Comparison of ENCODE assay signal across 9 mouse cellular contexts in the genomic region with DNA sequence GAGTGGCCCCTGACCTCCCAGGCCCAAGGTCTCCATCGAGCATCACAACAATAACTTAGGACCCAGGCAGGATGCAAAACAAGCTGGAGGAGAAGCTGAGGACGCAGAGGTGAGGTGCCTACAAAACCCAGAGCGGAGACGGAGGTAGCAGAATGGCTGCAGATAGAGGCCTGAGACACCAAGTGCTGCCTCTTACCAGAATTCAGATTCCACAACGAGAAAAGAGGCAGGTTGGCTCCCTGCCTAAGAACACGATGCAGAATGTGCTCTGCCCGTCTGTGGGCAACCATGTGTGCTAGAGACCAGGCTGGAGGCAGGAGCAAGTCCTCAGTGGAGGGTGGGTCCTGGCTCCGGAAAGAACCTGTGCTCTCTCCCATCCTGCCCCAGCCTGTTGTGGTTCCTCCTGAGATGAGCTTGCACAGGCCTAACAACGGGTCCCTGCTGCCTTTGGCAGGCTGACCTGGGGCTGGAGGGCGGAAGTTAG. TPM values are rescaled to one million over a fixed set of nuclear protein-coding genes. Genes with fewer than 3 reads are reported as not detected.
DNase-seq lines count a peak whose midpoint lies in the region; ATAC-seq and TF ChIP-seq lines count a peak whose summit lies in the region.
"Had no signal": no experiment of that assay in that cellular context is flagged by ENCODE, and none has a peak within 500 bp of the region (broad histone marks: within the 10 kb centered on the region; RNA-seq: fewer than 3 reads in every experiment).

No protein-coding gene starts in this region.

- no peak overlapping the region for H3K4me3 ChIP-seq in cerebellum, adult 2 months (replicated peaks; ENCODE audit: insufficient read depth, low read depth, low read length)
- H3K4me3 ChIP-seq in bone marrow, adult 2 months (replicated peaks; ENCODE audit: control insufficient read depth, low read depth, low read length) = peak overlapping the region; percentile 84
- H3K4me3 ChIP-seq in hindbrain, postnatal 0 days (ENCODE audit: low read length) = no peak overlapping the region
- H3K4me3 ChIP-seq in liver, postnatal 0 days (ENCODE audit: low read depth, low read length) = peak overlapping the region; percentile 91

- H3K36me3 ChIP-seq in hindbrain, postnatal 0 days (ENCODE audit: insufficient read depth, low read length) = peaks cover 11% of the 10 kb centered on the region
- peaks cover 36% of the 10 kb centered on the region for H3K36me3 ChIP-seq in liver, postnatal 0 days (replicated peaks; ENCODE audit: insufficient read depth, low read length)

- ATAC-seq in cerebellum, adult (ENCODE audit: insufficient number of reproducible peaks, low FRiP score, low TSS enrichment) = no peak
- ATAC-seq in hindbrain, postnatal 0 days = no peak
- ATAC-seq in liver, postnatal 0 days = no peak

- no peak for TF ChIP-seq EP300 in liver, postnatal 0 days (IDR thresholded peaks at IDR 0.05; ENCODE audit: low read depth)

- peaks cover 32% of the 10 kb centered on the region for H3K4me1 ChIP-seq in cerebellum, adult 2 months (ENCODE audit: control insufficient read depth, insufficient read depth, low read length)
- H3K4me1 ChIP-seq in bone marrow, adult 2 months (ENCODE audit: control insufficient read depth, insufficient read depth, low read length) = no peaks in the 10 kb centered on the region; the same call in 1 of the 2 replicates
- H3K4me1 ChIP-seq in hindbrain, postnatal 0 days (ENCODE audit: insufficient read depth, low read length) = peaks cover 24% of the 10 kb centered on the region
- H3K4me1 ChIP-seq in liver, postnatal 0 days (ENCODE audit: insufficient read depth) = peaks cover 37% of the 10 kb centered on the region

- H3K27ac ChIP-seq in cerebellum, adult 2 months (ENCODE audit: insufficient read depth, low read length) = peak overlapping the region; percentile 65; the same call in 1 of the 2 replicates
- peak overlapping the region; percentile 56 for H3K27ac ChIP-seq in bone marrow, adult 2 months (ENCODE audit: control insufficient read depth, insufficient read depth, low read depth, low read length, poor library complexity)
- peak overlapping the region; percentile 56; the same call in 1 of the 2 replicates for H3K27ac ChIP-seq in hindbrain, postnatal 0 days
- peak overlapping the region; percentile 97 for H3K27ac ChIP-seq in liver, postnatal 0 days (ENCODE audit: low read depth)

- TF ChIP-seq POLR2A in cerebellum, adult 2 months (IDR thresholded peaks at IDR 0.05; ENCODE audit: borderline replicate concordance, insufficient read depth, low read length) = no peak
- no peak for TF ChIP-seq POLR2A in bone marrow, adult 2 months (IDR thresholded peaks at IDR 0.05; ENCODE audit: borderline replicate concordance, control insufficient read depth, low read depth, low read length)

- DNase-seq in cerebellum, adult 2 months = no peak
- DNase-seq in hindbrain, postnatal 0 days (ENCODE audit: low spot score) = no peak
- no peak for DNase-seq in liver, postnatal 0 days
- DNase-seq in right cerebral cortex, postnatal 14 days = no peak
- DNase-seq in spleen, postnatal 10 days (ENCODE audit: low spot score in 2 of 2) = no peak
- no peak for DNase-seq in left cerebral cortex, postnatal 14 days (ENCODE audit: low spot score in 2 of 2)

- intact Hi-C loops in left cerebral cortex, postnatal 14 days (cut with DNase I) = loop anchor here (1.0 kb wide), 1 partner anchor 35 kb away; no protein-coding TSS in a partner anchor

- WGBS in cerebellum, adult 2 months = 46% methylated on average over 10 of the region's 10 CpGs
- 31% methylated on average over 10 of the region's 10 CpGs for WGBS in bone marrow, adult 2 months
- 69% methylated on average over 10 of the region's 10 CpGs for WGBS in hindbrain, postnatal 0 days
- 56% methylated on average over 10 of the region's 10 CpGs for WGBS in liver, postnatal 0 days (ENCODE audit: insufficient replicate concordance)

- H3K4me2 ChIP-seq in hindbrain, postnatal 0 days (ENCODE audit: low read depth, low read length) = peak overlapping the region; percentile 100
- peak overlapping the region; percentile 100 for H3K4me2 ChIP-seq in liver, postnatal 0 days (ENCODE audit: low read depth, low read length)

- no peak for TF ChIP-seq CTCF in cerebellum, adult 2 months (IDR thresholded peaks at IDR 0.05; ENCODE audit: borderline replicate concordance, insufficient read depth, low read depth, low read length)
- TF ChIP-seq CTCF in bone marrow, adult 2 months (IDR thresholded peaks at IDR 0.05; ENCODE audit: control insufficient read depth, insufficient read depth, low read length) = no peak
- TF ChIP-seq CTCF in hindbrain, postnatal 0 days (IDR thresholded peaks at IDR 0.05; ENCODE audit: low read depth) = no peak
- TF ChIP-seq CTCF in liver, postnatal 0 days (IDR thresholded peaks at IDR 0.05; ENCODE audit: low read depth) = no peak

- H3K27me3 ChIP-seq in cerebellum, adult 2 months (ENCODE audit: control insufficient read depth, insufficient read depth, low read length) = no peaks in the 10 kb centered on the region
- H3K27me3 ChIP-seq in hindbrain, postnatal 0 days (ENCODE audit: insufficient read depth, low read length) = no peaks in the 10 kb centered on the region
- no peaks in the 10 kb centered on the region for H3K27me3 ChIP-seq in liver, postnatal 0 days (ENCODE audit: insufficient read depth, low read length)

- H3K9me3 ChIP-seq in hindbrain, postnatal 0 days (ENCODE audit: low read length) = no peaks in the 10 kb centered on the region
- no peaks in the 10 kb centered on the region for H3K9me3 ChIP-seq in liver, postnatal 0 days (ENCODE audit: low read length)

- peak overlapping the region; percentile 49; the same call in 1 of the 2 replicates for H3K9ac ChIP-seq in hindbrain, postnatal 0 days (replicated peaks; ENCODE audit: low read length)
- H3K9ac ChIP-seq in liver, postnatal 0 days (replicated peaks) = peak overlapping the region; percentile 76

RNA-seq across cellular contexts. Expression of gene Pcnx3, which starts 4.2 kb away (rescaled TPM):
- polyA plus RNA-seq in cerebellum, adult 2 months (2012; rRNA removed) = 65.0 and 65.1 TPM in 2 replicates
- polyA plus RNA-seq in bone marrow, adult 2 months (2011; ENCODE audit: insufficient read depth, insufficient read length, low replicate concordance, missing spikeins) = 43.5 and 99.7 TPM in 2 replicates
- total RNA-seq in hindbrain, postnatal 0 days (2014; rRNA removed) = 75.1 and 97.0 TPM in 2 replicates
- polyA plus RNA-seq in hindbrain, postnatal 0 days (2015; fragmentation: Nextera tagmentation; extraction: Ambion mirVana) = 16.8 and 17.2 TPM in 2 replicates
- 5.2 and 5.6 TPM in 2 replicates for polyA plus RNA-seq in liver, postnatal 0 days (2015; fragmentation: Nextera tagmentation; extraction: Ambion mirVana)
- 10 to 100 TPM; 63.6 to 65.1 TPM for total RNA-seq in left cerebral cortex, postnatal 14 days (2021)

RNA-seq across cellular contexts. Expression of gene Map3k11, which starts 4.4 kb away (rescaled TPM):
- polyA plus RNA-seq in cerebellum, adult 2 months (2012; rRNA removed) = 28.6 and 29.7 TPM in 2 replicates
- 26.8 and 60.5 TPM in 2 replicates for polyA plus RNA-seq in bone marrow, adult 2 months (2011; ENCODE audit: insufficient read depth, insufficient read length, low replicate concordance, missing spikeins)
- 20.6 and 20.7 TPM in 2 replicates for total RNA-seq in hindbrain, postnatal 0 days (2014; rRNA removed)
- 10.0 and 10.7 TPM in 2 replicates for polyA plus RNA-seq in hindbrain, postnatal 0 days (2015; fragmentation: Nextera tagmentation; extraction: Ambion mirVana)
- 10.4 and 12.5 TPM in 2 replicates for polyA plus RNA-seq in liver, postnatal 0 days (2015; fragmentation: Nextera tagmentation; extraction: Ambion mirVana)
- total RNA-seq in left cerebral cortex, postnatal 14 days (2021) = 10 to 100 TPM; 12.6 to 15.9 TPM

RNA-seq across cellular contexts. Expression of gene Kcnk7, which starts 11.2 kb away (rescaled TPM):
- 0.13 and 0.24 TPM in 2 replicates for polyA plus RNA-seq in cerebellum, adult 2 months (2012; rRNA removed)
- not detected in 2 replicates for polyA plus RNA-seq in bone marrow, adult 2 months (2011; ENCODE audit: insufficient read depth, insufficient read length, low replicate concordance, missing spikeins)
- total RNA-seq in hindbrain, postnatal 0 days (2014; rRNA removed) = not detected in 2 replicates
- polyA plus RNA-seq in hindbrain, postnatal 0 days (2015; fragmentation: Nextera tagmentation; extraction: Ambion mirVana) = 0.19 and 0.61 TPM in 2 replicates
- 0.17 and 0.18 TPM in 2 replicates for polyA plus RNA-seq in liver, postnatal 0 days (2015; fragmentation: Nextera tagmentation; extraction: Ambion mirVana)
- not detected for total RNA-seq in left cerebral cortex, postnatal 14 days (2021)
- polyA plus RNA-seq: brain, embryonic 14.5 days had no signal

RNA-seq across cellular contexts. Expression of gene Sipa1, which starts 29.4 kb away (rescaled TPM):
- polyA plus RNA-seq in cerebellum, adult 2 months (2012; rRNA removed) = 12.4 and 14.8 TPM in 2 replicates
- polyA plus RNA-seq in bone marrow, adult 2 months (2011; ENCODE audit: insufficient read depth, insufficient read length, low replicate concordance, missing spikeins) = 72.2 and 101 TPM in 2 replicates
- total RNA-seq in hindbrain, postnatal 0 days (2014; rRNA removed) = 25.6 and 43.2 TPM in 2 replicates
- polyA plus RNA-seq in hindbrain, postnatal 0 days (2015; fragmentation: Nextera tagmentation; extraction: Ambion mirVana) = 18.7 and 18.8 TPM in 2 replicates
- polyA plus RNA-seq in liver, postnatal 0 days (2015; fragmentation: Nextera tagmentation; extraction: Ambion mirVana) = 14.1 and 15.3 TPM in 2 replicates
- total RNA-seq in left cerebral cortex, postnatal 14 days (2021) = 10 to 100 TPM; 23.9 to 24.4 TPM

RNA-seq across cellular contexts. Expression of gene Ehbp1l1, which starts 33.2 kb away (rescaled TPM):
- polyA plus RNA-seq in cerebellum, adult 2 months (2012; rRNA removed) = 11.7 and 13.1 TPM in 2 replicates
- polyA plus RNA-seq in bone marrow, adult 2 months (2011; ENCODE audit: insufficient read depth, insufficient read length, low replicate concordance, missing spikeins) = 130 and 224 TPM in 2 replicates
- total RNA-seq in hindbrain, postnatal 0 days (2014; rRNA removed) = 16.6 and 19.7 TPM in 2 replicates
- polyA plus RNA-seq in hindbrain, postnatal 0 days (2015; fragmentation: Nextera tagmentation; extraction: Ambion mirVana) = 40.0 and 43.0 TPM in 2 replicates
- 38.5 and 42.5 TPM in 2 replicates for polyA plus RNA-seq in liver, postnatal 0 days (2015; fragmentation: Nextera tagmentation; extraction: Ambion mirVana)
- total RNA-seq in left cerebral cortex, postnatal 14 days (2021) = 10 to 100 TPM; 36.6 to 37.7 TPM

Comparison
In these comparisons a context has a peak if more than half of its experiments do, and no peak if none do; other contexts are left out.
1. H3K4me3 ChIP-seq: peak in bone marrow, adult 2 months (single experiment) and liver, postnatal 0 days (single experiment); none in cerebellum, adult 2 months (single experiment) and hindbrain, postnatal 0 days (single experiment).
2. Peak in every context shown above with its lines, with median percentiles within 50 percentile points of each other: H3K27ac ChIP-seq.